Mouse (Mus musculus) liver, adult (tissue): Measurements from ENCODE around the gene Usp24.

Experiments used
- GATA4 ChIP-seq: IDR thresholded peaks from 2 replicates; pipeline ENCODE4 v1.6.1; 2014; ENCODE audit warnings: mild to moderate bottlenecking, low read length; ENCODE audit not compliant: insufficient replicate concordance

The Usp24 gene

DNA sequence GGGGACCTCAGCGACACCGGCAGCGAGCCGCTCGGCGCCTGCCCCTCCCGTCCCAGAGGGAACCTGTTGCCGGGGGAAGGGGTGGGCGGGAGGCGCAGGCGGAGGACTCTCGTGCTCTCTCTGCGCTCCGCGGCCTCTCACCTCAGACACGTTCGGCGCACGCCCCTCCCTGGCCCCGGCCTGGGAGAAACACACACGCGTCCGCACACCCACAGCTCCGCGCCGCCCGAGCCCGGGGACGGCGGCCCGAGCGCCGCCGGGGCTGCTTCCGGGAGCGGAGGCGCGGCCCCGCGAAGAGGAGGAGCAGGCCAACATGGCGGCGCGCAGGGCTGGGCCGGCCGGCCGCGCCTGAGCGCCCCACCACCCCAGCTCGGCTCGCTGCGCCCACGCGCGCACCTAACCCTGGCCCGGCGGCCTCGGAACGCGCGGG lies at the start of gene Usp24:
TSS of gene Usp24 (plus strand) at position 293 of the 430 bp plus-strand sequence.
- TF ChIP-seq GATA4, result no peak; the same call in 1 of the 2 replicates

DNA sequence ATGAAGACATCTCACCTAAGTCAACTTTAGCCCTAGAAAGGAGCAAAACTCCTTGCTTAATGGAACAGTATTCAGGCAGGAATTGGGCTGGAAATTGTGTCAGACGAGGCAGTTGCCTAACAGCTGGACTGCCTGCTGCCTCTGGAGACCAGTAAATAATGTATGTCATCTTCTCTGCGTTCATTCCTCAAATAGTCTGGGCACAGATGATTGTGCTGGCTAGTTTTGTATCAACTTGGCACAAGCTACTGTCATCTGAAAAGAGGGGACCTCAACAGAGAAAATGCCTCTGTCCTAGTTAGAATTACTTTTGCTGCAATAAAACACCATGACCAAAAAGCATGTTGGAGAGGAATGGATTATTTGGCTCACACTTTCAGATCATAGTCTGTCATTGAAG lies 39.1 kb upstream of the Usp24 start:
- no peak for TF ChIP-seq GATA4

DNA sequence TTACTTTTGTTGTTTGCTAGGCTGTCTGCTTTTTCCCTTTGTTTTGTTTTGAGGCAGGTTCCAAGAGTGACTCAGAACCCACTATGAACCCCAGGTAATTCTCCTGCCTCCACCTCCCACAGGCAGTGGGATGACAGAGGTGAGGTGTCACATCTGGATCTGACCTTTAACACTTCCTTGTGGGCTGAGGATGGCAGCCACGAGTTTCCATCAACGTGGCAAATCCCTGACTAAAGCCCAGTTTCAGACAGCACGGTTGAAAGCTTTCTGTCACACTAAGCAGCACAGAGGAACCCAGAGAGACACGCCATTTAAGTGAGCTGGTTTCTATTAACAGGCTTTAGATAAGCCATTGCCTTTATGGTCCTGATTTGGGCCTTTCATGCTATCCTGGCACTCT lies 36.8 kb upstream of the Usp24 start:
- TF ChIP-seq GATA4, result no peak

DNA sequence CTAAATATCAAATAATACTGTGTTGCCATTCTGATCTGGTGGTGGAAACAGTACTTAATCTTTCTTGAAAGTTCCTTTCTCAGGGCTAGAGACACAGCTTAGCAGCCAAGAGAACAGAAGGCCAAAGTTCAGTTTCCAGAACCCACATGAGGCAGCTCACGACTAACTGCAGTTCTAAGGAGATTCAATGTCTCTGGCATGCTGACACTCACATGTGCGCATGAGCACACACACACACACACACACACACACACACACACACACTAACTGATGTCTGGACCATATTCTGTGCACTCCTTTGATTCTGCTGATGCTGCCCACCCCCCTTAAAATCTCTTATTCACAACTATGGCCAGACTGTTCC lies 34.9 kb upstream of the Usp24 start:
- TF ChIP-seq GATA4, result no peak

DNA sequence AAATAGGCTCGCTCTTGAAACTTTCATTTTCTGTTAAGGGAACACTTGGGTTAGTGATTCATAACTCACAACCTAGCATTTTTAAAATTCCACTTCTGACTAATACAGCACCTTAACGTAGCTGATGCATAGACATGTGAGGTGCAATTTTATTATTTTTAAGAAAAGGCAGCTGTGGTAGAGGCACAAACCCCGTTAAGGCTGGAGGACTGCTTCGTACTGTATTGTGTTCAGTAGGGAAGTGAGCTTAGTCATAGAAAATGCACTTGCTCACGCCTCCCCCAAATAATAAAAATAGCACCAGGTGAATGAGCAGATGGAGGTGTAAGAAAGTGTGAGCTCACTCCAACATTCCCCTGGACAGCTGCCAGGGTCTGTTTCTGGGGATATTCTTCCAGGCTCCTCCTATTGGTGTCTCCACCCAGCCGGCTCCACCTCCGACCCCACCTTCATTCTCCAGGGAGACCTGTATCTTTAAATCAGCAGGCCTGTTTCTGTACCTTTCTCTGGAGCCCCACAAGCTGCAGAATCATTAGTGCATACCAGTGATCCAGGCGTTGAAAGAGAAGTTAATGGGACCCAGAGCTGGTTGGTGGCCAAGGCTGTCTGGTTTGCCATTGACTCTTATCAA lies 34.4 kb upstream of the Usp24 start:
- no peak for TF ChIP-seq GATA4

DNA sequence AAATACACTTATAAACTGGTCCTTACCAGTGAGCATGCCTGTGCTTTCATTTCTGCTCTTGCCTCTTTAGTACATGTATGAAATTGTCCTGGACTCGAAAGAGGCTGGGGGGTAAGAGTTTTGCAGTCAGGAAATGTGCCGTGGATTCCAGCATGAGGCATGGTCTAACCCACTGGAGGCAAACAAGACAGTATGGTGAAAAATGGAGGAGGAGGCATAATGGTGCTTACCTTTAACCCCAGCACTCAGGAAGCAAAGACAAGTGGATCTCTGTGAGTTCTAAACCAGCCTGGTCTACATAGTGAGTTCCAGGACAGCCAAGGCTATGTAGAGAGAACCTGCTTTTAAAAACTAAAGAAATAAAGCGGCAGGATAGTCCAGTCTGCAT lies 33.9 kb upstream of the Usp24 start:
- TF ChIP-seq GATA4, result no peak

DNA sequence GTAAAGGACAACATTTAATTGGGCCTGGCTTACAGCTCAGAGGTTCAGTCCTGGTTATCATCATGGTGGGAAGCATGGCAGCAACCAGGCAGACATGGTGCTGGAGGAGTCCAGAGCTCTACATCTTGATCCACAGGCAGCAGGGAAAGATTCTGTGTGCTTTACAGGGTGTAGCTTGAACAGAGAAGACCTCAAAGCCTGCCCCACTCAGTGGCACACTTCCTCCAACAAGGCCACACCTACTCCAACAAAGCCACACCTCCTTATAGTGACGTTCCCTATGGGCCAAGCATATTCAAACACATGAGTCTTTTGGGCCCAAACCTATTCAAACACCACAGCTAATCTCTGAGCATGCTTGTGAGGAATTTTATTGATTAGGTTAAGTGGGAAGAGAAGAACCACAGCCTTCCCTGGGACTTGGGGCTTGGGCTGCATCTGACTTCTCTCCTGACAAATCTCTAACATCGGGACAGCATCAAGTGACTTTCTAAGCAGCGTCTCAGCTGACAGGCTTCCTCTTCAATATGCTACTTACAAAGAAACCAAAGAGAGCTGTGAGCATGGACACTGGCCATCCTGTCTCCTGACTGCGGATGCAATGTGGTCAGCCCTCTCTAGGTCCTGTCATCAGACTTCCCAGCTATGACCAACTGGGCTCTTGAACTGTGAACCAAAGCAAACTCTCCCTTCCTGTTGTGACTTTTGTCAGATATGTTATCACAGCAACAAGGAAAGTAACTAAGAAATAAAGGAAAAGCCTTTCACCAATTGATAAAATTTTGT lies 28.9 kb upstream of the Usp24 start:
- no peak for TF ChIP-seq GATA4

DNA sequence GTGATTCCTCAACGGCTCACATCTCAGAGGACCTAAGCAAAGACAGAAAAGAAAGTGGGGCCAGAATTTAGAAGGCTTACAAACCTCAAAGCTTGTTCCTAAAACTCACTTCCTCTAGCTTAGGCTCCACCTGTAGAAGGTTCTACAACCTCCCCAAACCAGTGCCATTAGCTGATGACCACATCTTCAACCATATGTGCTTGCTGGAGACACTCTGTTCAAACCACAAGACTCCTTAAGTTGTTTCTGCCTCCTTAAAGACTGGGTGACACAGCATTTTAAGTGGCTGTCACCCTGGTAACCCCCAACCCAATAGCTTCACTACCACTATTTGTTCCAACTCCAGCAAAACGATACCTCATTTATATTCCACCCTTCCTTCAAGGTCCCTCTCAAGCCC lies 25.8 kb upstream of the Usp24 start:
- TF ChIP-seq GATA4, result no peak

DNA sequence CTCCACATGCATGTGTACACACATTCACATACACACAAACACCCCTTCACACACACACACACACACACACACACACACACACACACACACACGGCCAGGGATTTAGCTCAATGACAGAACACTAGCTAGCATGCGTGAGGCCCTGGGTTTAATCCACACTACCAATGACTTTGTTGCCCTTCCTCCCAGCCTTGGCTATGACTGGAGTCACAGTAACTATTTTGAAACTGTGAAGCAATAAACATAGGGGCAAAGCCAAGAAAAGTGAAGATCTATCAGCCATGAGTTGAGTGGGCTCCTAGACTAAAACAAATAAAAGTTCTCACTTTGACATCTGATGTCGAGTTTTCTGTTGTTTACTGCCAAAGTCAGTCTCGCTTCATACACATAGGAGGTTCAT lies 23.2 kb upstream of the Usp24 start:
- no peak for TF ChIP-seq GATA4

DNA sequence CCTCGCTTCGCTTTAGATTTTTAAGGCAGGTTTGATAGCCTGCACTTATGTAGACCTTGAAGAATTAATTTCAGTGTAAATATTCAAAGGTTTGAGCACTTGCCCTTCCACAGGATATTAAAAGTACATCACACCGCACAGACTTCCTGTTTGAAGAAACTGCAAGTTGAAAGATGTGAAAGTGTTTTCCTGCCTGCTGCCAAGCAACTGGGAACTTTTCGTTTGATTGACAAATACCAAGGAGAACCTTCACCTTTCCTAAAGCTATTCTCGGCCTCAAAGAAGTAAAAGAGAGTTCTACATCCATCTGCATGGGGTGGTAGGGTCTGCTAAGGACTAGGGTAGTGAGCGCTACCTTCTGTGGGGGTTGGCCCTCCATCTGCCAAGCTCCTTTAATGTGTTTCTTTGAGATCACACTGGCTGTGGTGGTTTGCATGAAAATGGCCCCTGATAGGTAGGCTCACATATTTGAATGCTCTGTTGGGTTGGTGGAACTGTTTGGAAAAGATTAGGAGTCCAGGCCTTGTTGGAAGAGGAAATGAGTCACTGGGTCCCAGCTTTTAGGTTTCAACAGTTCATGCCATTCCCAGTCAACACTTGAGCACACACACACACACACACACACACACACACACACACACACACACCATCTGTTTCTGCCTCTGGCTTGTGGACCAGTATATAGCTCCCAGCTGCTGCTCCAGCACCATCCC lies 22.5 kb upstream of the Usp24 start:
- TF ChIP-seq GATA4, result no peak

DNA sequence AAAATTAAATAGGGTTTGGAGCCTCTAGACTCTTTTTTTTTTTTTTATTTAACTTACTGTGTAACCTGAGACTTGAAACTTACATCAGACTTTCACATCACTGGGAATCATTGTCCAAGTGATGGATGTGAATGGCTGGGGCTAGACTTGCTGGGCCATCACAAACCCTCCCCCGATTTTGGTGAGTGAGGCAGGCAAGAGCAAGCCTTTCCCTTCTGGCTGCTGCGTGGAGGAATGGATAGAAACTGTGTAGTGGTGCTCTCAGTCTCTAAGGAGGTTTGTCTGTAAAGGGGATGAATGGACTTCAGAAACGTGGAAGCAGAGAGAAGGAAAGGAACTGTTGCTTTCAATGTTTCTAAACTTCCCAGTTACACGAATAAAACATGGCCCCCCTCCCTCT lies 20.3 kb upstream of the Usp24 start:
- no peak for TF ChIP-seq GATA4

DNA sequence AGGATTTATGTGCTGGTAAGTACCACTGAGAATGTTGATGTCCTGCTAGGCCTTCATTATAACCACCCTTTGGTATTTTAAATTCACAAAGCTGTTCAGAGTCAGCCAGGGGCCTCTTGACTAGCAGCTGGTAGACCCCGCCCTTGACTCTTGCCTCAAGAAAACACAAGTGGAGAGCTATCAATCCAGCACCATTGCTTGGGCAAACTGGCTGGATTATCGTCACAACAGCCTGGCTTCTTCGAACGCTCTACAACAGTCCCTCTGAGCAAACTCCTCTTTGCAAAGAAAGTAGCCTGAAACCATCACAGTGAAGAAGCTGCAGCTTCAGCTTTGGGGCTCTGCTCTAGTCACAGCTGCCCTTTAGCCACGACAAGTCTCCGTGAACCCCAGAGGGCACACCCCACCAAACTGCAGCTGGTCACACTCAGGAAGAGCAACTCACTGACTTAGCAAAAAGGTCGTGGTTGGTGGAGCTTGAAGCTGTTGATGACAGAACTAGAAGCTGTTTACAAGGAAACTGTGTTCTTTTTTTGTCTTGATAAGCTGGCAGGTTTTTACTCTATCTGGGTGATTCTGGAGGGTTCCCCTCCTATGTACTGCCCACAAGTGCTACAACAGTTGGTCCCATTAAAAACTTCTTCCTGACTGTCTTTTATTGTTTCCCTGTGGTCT lies 19.5 kb upstream of the Usp24 start:
- no peak for TF ChIP-seq GATA4

DNA sequence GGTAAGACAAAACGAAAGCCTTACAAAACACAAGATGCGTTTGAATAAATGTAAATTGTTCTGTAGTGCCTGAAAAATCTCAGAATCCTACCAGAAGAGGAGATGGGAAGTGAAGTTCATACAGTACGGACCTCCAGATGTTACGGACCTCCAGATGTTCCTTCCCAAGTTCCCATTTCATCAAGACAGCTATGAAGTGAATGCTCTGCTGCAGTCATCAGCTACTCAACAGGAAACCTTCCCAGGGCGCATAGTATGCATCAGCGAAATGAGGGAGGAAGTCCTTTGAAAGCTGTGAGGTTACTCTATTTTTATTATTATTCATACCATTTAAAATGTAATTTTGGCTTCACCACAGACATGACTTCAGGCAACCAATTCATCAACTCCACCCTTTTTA lies 14.7 kb upstream of the Usp24 start:
- TF ChIP-seq GATA4, result no peak

DNA sequence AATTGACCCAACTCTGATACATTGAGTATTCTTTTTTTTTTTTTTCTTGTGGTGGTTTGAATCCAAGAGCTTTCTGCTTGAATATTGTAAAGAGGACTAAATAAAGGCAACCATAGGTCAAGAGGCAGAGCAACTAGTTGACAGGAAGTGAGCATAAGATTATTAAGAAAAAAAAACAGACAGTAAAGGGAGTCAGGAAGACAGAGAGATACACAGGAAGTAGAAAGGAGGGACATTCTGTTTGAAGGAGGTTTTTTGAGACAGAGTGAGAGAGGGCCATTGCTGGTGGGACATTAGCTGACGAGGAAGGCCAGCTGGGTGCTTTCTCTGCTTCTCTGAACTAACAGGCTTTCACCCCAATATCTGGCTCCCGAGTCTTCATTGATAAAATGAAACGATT lies 7.9 kb upstream of the Usp24 start:
- no peak for TF ChIP-seq GATA4

DNA sequence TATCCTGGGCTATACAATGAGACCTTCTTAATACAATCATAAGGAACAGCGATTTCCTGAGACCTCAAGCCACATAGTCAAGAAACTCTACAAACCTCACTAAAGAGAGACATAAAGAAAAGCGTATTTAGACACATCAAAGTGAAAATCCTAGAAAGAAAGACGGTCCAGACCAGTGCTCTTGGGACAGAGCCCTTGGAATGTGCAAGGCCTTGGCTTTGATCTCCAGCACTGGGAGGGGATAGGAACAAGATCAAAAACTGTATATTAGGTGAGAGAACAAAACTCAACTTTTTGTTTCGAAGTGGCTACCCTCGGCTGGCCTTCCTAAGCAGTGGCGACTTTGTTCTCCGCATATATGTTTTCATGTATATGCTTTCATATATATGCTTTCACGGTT lies 3.4 kb upstream of the Usp24 start:
- no peak for TF ChIP-seq GATA4

DNA sequence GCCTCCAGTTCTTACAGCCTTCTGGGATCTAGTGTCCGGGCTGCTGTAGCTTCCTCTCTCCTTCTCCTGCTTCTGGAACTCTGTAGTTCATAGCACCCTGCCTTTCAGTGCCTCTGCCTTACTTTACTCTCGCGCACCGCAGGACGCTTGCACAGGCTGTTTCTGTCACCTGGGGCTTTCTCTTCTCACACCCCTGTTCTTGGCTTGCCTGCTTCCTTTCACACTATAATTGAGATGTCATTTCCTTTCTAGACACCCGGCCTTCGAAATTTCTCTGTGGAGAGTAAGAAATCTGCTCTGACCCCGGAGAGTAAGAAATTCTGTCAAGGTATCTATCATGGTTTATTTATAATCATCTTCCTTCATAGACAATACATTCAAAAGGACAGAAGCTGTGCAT lies 2.9 kb upstream of the Usp24 start:
- no peak for TF ChIP-seq GATA4
